Mouse (Mus musculus) hindbrain, postnatal 0 days (tissue): ENCODE measurements around the gene Mypop. TPM values are rescaled to one million over a fixed set of nuclear protein-coding genes. Genes with fewer than 3 reads are reported as not detected.

Source experiments
- ATAC-seq: fragments of 200-750 bp; cut with Nextera tagmentation; 2 replicates; pipeline ENCODE4 v1.8.0; 2017; ENCODE audit warnings: mild to moderate bottlenecking, moderate TSS enrichment, moderate library complexity
- DNase-seq: peaks from one replicate; pipeline ENCODE4 v3.0.0-alpha.2; 2015; ENCODE audit warnings: low spot score
- H3K27ac ChIP-seq: fragments of 300-500 bp; sonication (generic); 2 replicates; pipeline ENCODE4 v1.5.1; 2014; ENCODE audit warnings: mild to moderate bottlenecking
- H3K27me3 ChIP-seq: fragments of 300-500 bp; sonication (generic); 2 replicates; pipeline ENCODE4 v1.6.1; 2014; ENCODE audit warnings: low read length, mixed read lengths; ENCODE audit not compliant: insufficient read depth
- H3K36me3 ChIP-seq: fragments of 300-500 bp; sonication (generic); 2 replicates; pipeline ENCODE4 v1.6.1; 2014; ENCODE audit warnings: low read length, mixed read lengths; ENCODE audit not compliant: insufficient read depth
- H3K4me1 ChIP-seq: fragments of 300-500 bp; sonication (generic); 2 replicates; pipeline ENCODE4 v1.6.1; 2014; ENCODE audit warnings: antibody characterized with exemption, low read length, mixed read lengths; ENCODE audit not compliant: insufficient read depth
- H3K4me2 ChIP-seq: fragments of 300-500 bp; sonication (generic); 2 replicates; pipeline ENCODE4 v1.6.1; 2014; ENCODE audit warnings: low read depth, mild to moderate bottlenecking, low read length, moderate library complexity, mixed read lengths
- H3K4me3 ChIP-seq: fragments of 300-500 bp; sonication (generic); 2 replicates; pipeline ENCODE4 v1.5.1; 2014; ENCODE audit warnings: low read length
- H3K9ac ChIP-seq: fragments of 300-500 bp; sonication (generic); replicated peaks from 2 replicates; pipeline ENCODE4 v1.6.1; 2014; ENCODE audit warnings: mild to moderate bottlenecking, low read length, moderate library complexity, mixed read lengths
- H3K9me3 ChIP-seq: fragments of 300-500 bp; sonication (generic); 2 replicates; pipeline ENCODE4 v1.6.1; 2016; ENCODE audit warnings: low read length, mixed read lengths
- CTCF ChIP-seq: IDR thresholded peaks from 2 replicates; pipeline ENCODE4 v1.5.1; 2016; ENCODE audit warnings: antibody characterized with exemption, control low read depth, low read depth
- WGBS: fragments of 180-500 bp; shearing (Covaris S2); extraction: QIAGEN DNeasy Blood & Tissue Kit; methylation state at CpG from one replicate; pipeline ENCODE4 v1.1.7; 2014; 5-methylcytosine and 5-hydroxymethylcytosine counted together
- polyA plus RNA-seq: library from polyadenylated mRNA; unstranded; fragments of >200 nt; fragmentation: Nextera tagmentation; extraction: Ambion mirVana; gene quantifications from 2 replicates; pipeline ENCODE4 v1.2.1, GENCODE M21; 2015
- total RNA-seq: library from RNA; depleted of rRNA; stranded (reverse); fragments of >200 nt; gene quantifications from 2 replicates; pipeline ENCODE4 v1.2.3, GENCODE M21; 2014

Gene Mypop
- total and polyA plus RNA-seq, 2 experiments from 2014 or later, result 5.6 to 22.5 TPM

DNA sequence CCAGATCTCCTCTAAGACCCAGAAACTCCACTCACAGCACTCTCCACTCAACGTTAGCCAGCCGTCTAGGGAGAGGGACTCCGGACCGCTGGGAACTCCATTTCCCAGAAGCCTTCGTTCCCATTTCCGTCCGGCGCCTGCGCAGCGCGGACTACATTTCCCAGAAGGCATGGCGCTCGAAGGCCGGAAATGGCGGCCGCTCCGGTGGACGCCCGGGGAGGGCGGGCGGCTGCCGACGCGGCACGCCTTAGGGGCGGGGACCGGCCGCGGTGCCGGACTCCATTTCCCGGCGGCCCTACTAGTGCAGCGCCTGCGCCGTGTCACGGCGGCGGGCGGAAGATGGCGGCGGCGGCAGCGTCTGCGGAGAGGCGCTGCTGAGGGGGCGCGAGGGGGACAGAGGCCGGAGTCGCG is 33.1 kb downstream of the Mypop start, which contains the start of gene Sympk:
TSS of gene Sympk (plus strand) at position 282 of the 411 bp plus-strand sequence.
- peak within 1 kb of the TSS; percentile 80 for H3K4me2 ChIP-seq
- H3K27ac ChIP-seq, result peak within 1 kb of the TSS; percentile 65; the same call in 1 of the 2 replicates
- TF ChIP-seq CTCF, result no peak
- peak within 1 kb of the TSS; percentile 76 for H3K9ac ChIP-seq
- no peaks in the 10 kb centered on the region for H3K9me3 ChIP-seq
- ATAC-seq (peak; percentile 96), DNase-seq (peak; percentile 99)
- H3K27me3 ChIP-seq, result peaks cover 29% of the 10 kb centered on the region
- peaks cover 4% of the 10 kb centered on the region for H3K4me1 ChIP-seq
- peaks cover under 1% of the 10 kb centered on the region for H3K36me3 ChIP-seq
- WGBS, result 1% methylated on average over 47 of the region's 50 CpGs
- H3K4me3 ChIP-seq, result peak within 1 kb of the TSS; percentile 76

- H3K27me3 ChIP-seq, result peaks cover 29% of the 10 kb centered on the region
- peak overlapping the region; percentile 65; the same call in 1 of the 2 replicates for H3K27ac ChIP-seq
- H3K9ac ChIP-seq, result peak overlapping the region; percentile 76
- H3K9me3 ChIP-seq, result no peaks in the 10 kb centered on the region
- peaks cover 4% of the 10 kb centered on the region for H3K4me1 ChIP-seq
- ATAC-seq (peak; percentile 65), DNase-seq (peak; percentile 21)
- peak overlapping the region; percentile 80 for H3K4me2 ChIP-seq
- peak overlapping the region; percentile 76 for H3K4me3 ChIP-seq
- TF ChIP-seq CTCF, result no peak
- peaks cover 7% of the 10 kb centered on the region for H3K36me3 ChIP-seq
- 2% methylated on average over 32 of the region's 36 CpGs for WGBS
Measured at GRCm38 (mm10) chr7:19024581-19025255, 33.7 kb downstream of the Mypop start.

GRCm38 (mm10) chr7:19028067-19028466 is 37.0 kb downstream of the Mypop start:
- TF ChIP-seq CTCF, result no peak
- no peak overlapping the region for H3K4me2 ChIP-seq
- DNase-seq, result no peak
- no peaks in the 10 kb centered on the region for H3K9me3 ChIP-seq
- H3K4me1 ChIP-seq, result peaks cover 4% of the 10 kb centered on the region
- no peak overlapping the region for H3K9ac ChIP-seq
- H3K4me3 ChIP-seq, result no peak overlapping the region
- no peak for ATAC-seq
- H3K27me3 ChIP-seq, result 0 out of 2 replicates have a peak, but pooled peaks cover 7% of the 10 kb centered on the region
- H3K36me3 ChIP-seq, result peaks cover 23% of the 10 kb centered on the region
- no peak overlapping the region for H3K27ac ChIP-seq

DNA sequence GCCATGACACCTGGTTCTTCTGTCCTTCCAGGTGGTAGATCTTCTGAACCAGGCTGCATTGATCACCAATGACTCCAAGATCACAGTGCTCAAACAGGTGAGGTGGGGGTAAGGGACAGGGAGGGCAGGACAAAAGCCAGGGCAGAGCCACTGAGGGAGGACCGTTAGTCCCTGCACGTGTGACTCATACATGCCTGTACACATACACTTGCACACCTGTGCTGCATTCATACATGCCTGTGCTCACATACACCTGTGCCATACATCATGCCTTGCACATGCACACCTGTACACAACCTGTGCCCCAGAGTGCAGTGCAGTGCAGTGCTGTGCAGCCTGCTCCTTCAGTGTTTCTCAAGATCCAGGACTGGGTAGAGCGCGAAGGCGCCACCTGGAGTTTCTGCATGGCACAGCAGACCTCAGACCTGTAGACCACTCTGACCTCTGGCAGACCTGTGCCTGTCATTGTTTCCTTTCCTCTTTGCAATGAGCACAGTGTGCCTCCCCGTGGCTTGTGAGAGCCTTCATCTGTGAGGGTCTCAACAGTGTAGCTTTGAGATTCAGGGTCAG is 38.1 kb downstream of the Mypop start:
- 53% methylated on average over 6 of the region's 6 CpGs for WGBS
- H3K36me3 ChIP-seq, result peaks cover 23% of the 10 kb centered on the region

DNA sequence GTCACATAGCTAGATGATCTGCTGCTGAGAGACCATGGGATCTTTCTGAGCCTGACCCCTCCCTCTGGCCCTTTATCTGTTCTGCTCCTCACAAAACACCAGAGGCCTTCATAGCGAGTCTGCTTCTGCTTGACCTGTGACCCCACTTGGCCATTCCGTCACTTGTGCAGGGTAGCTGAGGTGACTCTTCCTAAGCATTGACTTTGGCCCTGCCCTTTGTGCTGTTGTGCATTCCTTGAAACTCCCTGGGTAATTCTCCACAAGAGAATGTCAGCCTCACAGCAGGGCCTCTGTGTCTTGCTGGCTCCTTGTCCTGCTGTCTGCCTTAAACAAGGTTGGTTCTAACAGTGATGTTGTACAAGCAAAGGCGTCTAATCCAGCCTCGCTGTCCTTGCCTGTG is 40.6 kb downstream of the Mypop start:
- ATAC-seq, result no peak
- no peak for TF ChIP-seq CTCF
- H3K4me3 ChIP-seq, result no peak overlapping the region
- H3K9me3 ChIP-seq, result no peaks in the 10 kb centered on the region
- no peaks in the 10 kb centered on the region for H3K4me1 ChIP-seq
- WGBS, result 23% methylated on average over 4 of the region's 4 CpGs
- no peaks in the 10 kb centered on the region for H3K27me3 ChIP-seq
- no peak overlapping the region for H3K4me2 ChIP-seq
- no peak for DNase-seq
- H3K27ac ChIP-seq, result no peak overlapping the region
- H3K9ac ChIP-seq, result no peak overlapping the region
- H3K36me3 ChIP-seq, result peaks cover 47% of the 10 kb centered on the region

More for the DNA sequence above, 38.1 kb downstream of the Mypop start:
- peak; percentile 79 for TF ChIP-seq CTCF
- DNase-seq (peak; percentile 74), ATAC-seq (peak; percentile 61)
- H3K4me1 ChIP-seq, result peaks cover 4% of the 10 kb centered on the region
- no peak overlapping the region for H3K27ac ChIP-seq
- H3K27me3 ChIP-seq, result no peaks in the 10 kb centered on the region
- H3K4me3 ChIP-seq, result no peak overlapping the region
- no peak overlapping the region for H3K4me2 ChIP-seq
- no peak overlapping the region for H3K9ac ChIP-seq
- no peaks in the 10 kb centered on the region for H3K9me3 ChIP-seq

DNA sequence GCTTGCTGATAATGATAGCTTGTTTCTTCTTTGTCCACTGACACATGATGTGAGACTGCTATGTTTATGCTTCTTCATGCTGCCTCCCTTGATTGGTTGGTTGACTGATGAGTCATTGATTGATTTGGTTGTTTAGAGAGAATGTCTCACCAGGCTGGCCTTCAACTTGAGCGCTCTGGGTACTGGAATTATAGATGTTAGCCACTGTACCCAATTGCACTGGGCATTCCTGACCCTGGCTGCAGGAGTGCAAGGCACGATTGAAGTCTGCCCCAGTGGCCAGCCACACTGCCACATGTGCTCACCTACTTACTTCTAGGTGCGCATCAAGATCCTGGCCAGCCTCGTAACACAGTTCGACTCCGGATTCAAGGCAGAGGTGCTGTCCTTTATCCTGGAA is 53.6 kb downstream of the Mypop start:
- Histone ChIP-seq H3K4me2 (no peak overlapping the region), H3K9ac (no peak overlapping the region), H3K4me3 (no peak overlapping the region), H3K9me3 (no peaks in the 10 kb centered on the region), H3K36me3 (peaks cover 86% of the 10 kb centered on the region), H3K4me1 (no peaks in the 10 kb centered on the region), H3K27ac (no peak overlapping the region), H3K27me3 (no peaks in the 10 kb centered on the region)
- 96% methylated on average over 6 of the region's 6 CpGs for WGBS
- TF ChIP-seq CTCF, result no peak
- ATAC-seq (no peak), DNase-seq (no peak)
